Mouse (Mus musculus) gastrocnemius, adult 18-20 months (tissue): ENCODE results near the gene Bod1. TPM values are rescaled to one million over a fixed set of nuclear protein-coding genes. Genes with fewer than 3 reads are reported as not detected.

Source experiments
- total RNA-seq, 2 experiments: library from RNA; stranded (reverse); gene quantifications; 2 replicates each; pipeline ENCODE4 v1.2.3; 2021

Gene Bod1
- total RNA-seq, 2 experiments from 2014 or later, result 151 to 175 TPM

Other genes with a start within 250 kb of the Bod1 start
- 100 to 1,000 TPM in 1 of 2 experiments, 10 to 100 TPM in 1; 98.3 to 115 TPM for gene Cpeb4, start 200.3 kb upstream of the Bod1 start, total RNA-seq